Mouse (Mus musculus): ENCODE measurements at regions not wholly inside any gene's neighbourhood (a gene's known extent, or its start where the extent isn't known, plus 50 kb on each side); places are given as distances from the start of the nearest gene placed in this dataset.

DNA sequence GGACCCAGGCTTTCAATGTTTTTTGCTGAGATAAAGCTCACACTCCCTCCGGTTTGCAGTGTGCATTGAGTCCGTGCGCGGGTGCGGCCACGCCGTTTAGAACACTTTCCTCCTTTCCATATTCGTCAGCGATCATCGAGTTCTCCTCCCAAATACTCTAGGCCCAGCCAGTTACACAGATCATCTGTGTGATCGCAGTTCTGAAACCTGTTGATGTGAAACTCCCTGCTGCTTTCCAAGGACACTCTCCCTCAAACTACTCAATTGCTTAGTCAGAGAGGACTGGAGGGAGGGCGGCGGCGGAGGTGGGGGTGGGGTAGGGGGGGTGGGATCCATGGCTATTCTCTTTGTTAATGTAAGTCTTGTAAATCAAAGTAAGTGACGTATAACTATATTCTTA is 394.2 kb upstream of the Pmfbp1 start:
- TF ChIP-seq POLR2A (IDR thresholded peaks at IDR 0.05; ENCODE audit: control insufficient read depth, low read depth, low read length) (no peak), CTCF (IDR thresholded peaks at IDR 0.05; ENCODE audit: control insufficient read depth, insufficient read depth, insufficient replicate concordance, low read depth, low read length) (no peak)
